Mouse (Mus musculus) heart, postnatal 0 days (tissue): ENCODE measurements around the gene Gm21985.

Experiments used
- CTCF ChIP-seq: IDR thresholded peaks from 2 replicates; pipeline ENCODE4 v1.5.1; 2016; ENCODE audit warnings: antibody characterized with exemption, control low read depth, low read depth
- EP300 ChIP-seq: IDR thresholded peaks from 2 replicates; pipeline ENCODE4 v1.6.1; 2016; ENCODE audit warnings: antibody characterized with exemption, low read depth

- TF ChIP-seq EP300: no peak
- TF ChIP-seq CTCF: no peak
These were observed 66.2 kb downstream of the Gm21985 start for GRCm38 (mm10) chr2:112332051-112332898.
